Mouse (Mus musculus) ES-E14 (cell line): ENCODE data around the gene Gpm6b.

Experiments used
- CHD2 ChIP-seq: IDR thresholded peaks from 2 replicates; pipeline ENCODE4 v1.6.1; 2014; ENCODE audit warnings: mild to moderate bottlenecking, low read depth, low read length, inconsistent platforms
- HCFC1 ChIP-seq: IDR thresholded peaks from 2 replicates; pipeline ENCODE4 v1.6.1; 2012; ENCODE audit warnings: low read length, inconsistent platforms, borderline replicate concordance; ENCODE audit not compliant: insufficient read depth
- ZNF384 ChIP-seq: IDR thresholded peaks from 2 replicates; pipeline ENCODE4 v1.6.1; 2012; ENCODE audit warnings: low read depth, low read length, inconsistent platforms

GRCm38 (mm10) chrX:166243261-166243885 is 4.7 kb downstream of the Gpm6b start:
- TF ChIP-seq HCFC1, result no peak
- TF ChIP-seq CHD2, result no peak
- no peak for TF ChIP-seq ZNF384
